In genomic region chr13:21292631-21293030, GRCm38 (mm10) we compare ENCODE assay signal across 38 mouse cellular contexts. TPM values are rescaled to one million over a fixed set of nuclear protein-coding genes. Genes with fewer than 3 reads are reported as not detected.
"Had no signal": no experiment of that assay in that cellular context is flagged by ENCODE, and none has a peak within 500 bp of the region (broad histone marks: within the 10 kb centered on the region; RNA-seq: fewer than 3 reads in every experiment).

Gene Gpx5, minus strand, starts transcription at chr13:21292731.

- H3K4me1 ChIP-seq: limb, embryonic 10.5 days; limb, embryonic 12.5 days; limb, embryonic 13.5 days; limb, embryonic 15.5 days; liver, embryonic 12.5 days; liver, embryonic 13.5 days; liver, embryonic 15.5 days; lung, embryonic 15.5 days; megakaryocyte, embryonic 14.5 days; midbrain, embryonic 10.5 days; midbrain, embryonic 12.5 days; midbrain, embryonic 13.5 days; midbrain, embryonic 15.5 days; neural tube, embryonic 12.5 days had no signal

- ATAC-seq: liver, embryonic 12.5 days; liver, postnatal 0 days; lung, postnatal 0 days; midbrain, embryonic 13.5 days; midbrain, embryonic 15.5 days; midbrain, embryonic 16.5 days had no signal

- H3K9ac ChIP-seq: limb, embryonic 12.5 days; limb, embryonic 13.5 days; limb, embryonic 15.5 days; liver, embryonic 12.5 days; liver, embryonic 13.5 days; liver, embryonic 14.5 days; liver, embryonic 15.5 days; liver, postnatal 0 days; lung, embryonic 14.5 days; lung, embryonic 15.5 days; midbrain, embryonic 12.5 days; midbrain, embryonic 13.5 days; midbrain, embryonic 15.5 days; neural tube, embryonic 12.5 days had no signal

- H3K27ac ChIP-seq: limb, embryonic 10.5 days; limb, embryonic 12.5 days; limb, embryonic 13.5 days; limb, embryonic 15.5 days; liver, embryonic 12.5 days; liver, embryonic 13.5 days; liver, embryonic 14.5 days; liver, embryonic 15.5 days; lung, embryonic 15.5 days; macrophage; midbrain, embryonic 10.5 days; midbrain, embryonic 12.5 days; midbrain, embryonic 13.5 days; midbrain, embryonic 15.5 days; neural tube, embryonic 12.5 days had no signal

- H3K9me3 ChIP-seq: limb, embryonic 10.5 days; limb, embryonic 12.5 days; limb, embryonic 13.5 days; limb, embryonic 15.5 days; liver, embryonic 12.5 days; liver, embryonic 13.5 days; liver, embryonic 15.5 days; lung, embryonic 15.5 days; midbrain, embryonic 10.5 days; midbrain, embryonic 12.5 days; midbrain, embryonic 13.5 days; midbrain, embryonic 15.5 days; neural tube, embryonic 12.5 days had no signal

- DNase-seq: left cerebral cortex, postnatal 4 days; liver; liver, embryonic 13.5 days; liver, postnatal 0 days; lung, adult 18-20 months; lung, adult 2 months; lung, embryonic 14.5 days; lung, postnatal 10 days; lung, postnatal 14 days; lung, postnatal 36 days; lung, postnatal 4 days; midbrain, embryonic 14.5 days had no signal

- H3K4me2 ChIP-seq: limb, embryonic 12.5 days; limb, embryonic 13.5 days; limb, embryonic 15.5 days; liver, embryonic 11.5 days; liver, embryonic 12.5 days; liver, embryonic 13.5 days; liver, embryonic 15.5 days; lung, embryonic 14.5 days; lung, embryonic 15.5 days; midbrain, embryonic 11.5 days; midbrain, embryonic 12.5 days; midbrain, embryonic 13.5 days; midbrain, embryonic 15.5 days; neural tube, embryonic 12.5 days had no signal

- H3K27me3 ChIP-seq: limb, embryonic 12.5 days; limb, embryonic 13.5 days; limb, embryonic 15.5 days; liver, embryonic 13.5 days; lung, embryonic 15.5 days; midbrain, embryonic 12.5 days; midbrain, embryonic 13.5 days; midbrain, embryonic 15.5 days; neural tube, embryonic 12.5 days had no signal

- H3K4me3 ChIP-seq: limb, embryonic 10.5 days; limb, embryonic 12.5 days; limb, embryonic 13.5 days; limb, embryonic 15.5 days; liver, embryonic 12.5 days; liver, embryonic 13.5 days; liver, embryonic 15.5 days; lung, embryonic 15.5 days; megakaryocyte, embryonic 14.5 days; midbrain, embryonic 10.5 days; midbrain, embryonic 12.5 days; midbrain, embryonic 13.5 days; midbrain, embryonic 15.5 days; myocyte; neural tube, embryonic 12.5 days had no signal

- H3K36me3 ChIP-seq: limb, embryonic 10.5 days; limb, embryonic 12.5 days; limb, embryonic 13.5 days; limb, embryonic 15.5 days; liver, embryonic 12.5 days; liver, embryonic 13.5 days; liver, embryonic 15.5 days; lung, embryonic 15.5 days; midbrain, embryonic 10.5 days; midbrain, embryonic 12.5 days; midbrain, embryonic 13.5 days; midbrain, embryonic 15.5 days; neural tube, embryonic 12.5 days had no signal

RNA-seq across cellular contexts. Expression of gene Gpx5, which starts in this region (rescaled TPM):
- polyA plus RNA-seq: limb, embryonic 10.5 days; limb, embryonic 11.5 days; limb, embryonic 12.5 days; limb, embryonic 13.5 days; limb, embryonic 15.5 days; liver, adult 2 months; liver, embryonic 11.5 days; liver, embryonic 12.5 days; liver, embryonic 13.5 days; liver, embryonic 14.5 days; liver, embryonic 15.5 days; liver, embryonic 16.5 days; liver, postnatal 0 days; lung, adult 2 months; lung, embryonic 14.5 days; lung, embryonic 15.5 days; lung, embryonic 16.5 days; lung, postnatal 0 days; macrophage; midbrain, embryonic 10.5 days; midbrain, embryonic 11.5 days; midbrain, embryonic 12.5 days; midbrain, embryonic 13.5 days; midbrain, embryonic 14.5 days; midbrain, embryonic 15.5 days; midbrain, embryonic 16.5 days; midbrain, postnatal 0 days; myocyte; neural tube, embryonic 11.5 days; neural tube, embryonic 12.5 days had no signal
